Comparison of ENCODE assay signal across 23 mouse cellular contexts in the genomic region with DNA sequence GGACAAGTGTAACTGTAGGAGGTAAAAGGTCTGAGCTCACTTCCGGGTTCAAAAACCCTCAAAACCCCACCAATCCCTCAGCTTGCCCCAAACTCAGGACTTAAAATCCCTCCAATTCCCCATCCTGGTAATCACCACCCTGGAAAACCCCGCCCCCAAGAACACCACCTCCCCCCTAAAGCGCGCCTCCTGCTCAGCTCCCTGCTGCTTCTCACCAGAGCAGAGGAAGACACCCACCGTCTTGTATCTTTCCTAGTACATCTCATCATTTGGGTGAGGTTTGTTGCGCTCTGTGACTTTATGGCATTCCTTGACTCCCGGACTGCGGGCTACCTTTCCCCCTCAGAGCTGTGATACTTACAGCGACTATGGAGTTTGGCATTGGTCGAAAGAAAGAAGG. TPM values are rescaled to one million over a fixed set of nuclear protein-coding genes. Genes with fewer than 3 reads are reported as not detected.
A peak's percentile ranks its signal among the peaks of the same experiment; 100 is the strongest.
DNase-seq lines count a peak whose midpoint lies in the region; ATAC-seq and TF ChIP-seq lines count a peak whose summit lies in the region.
"Had no signal": no experiment of that assay in that cellular context is flagged by ENCODE, and none has a peak within 500 bp of the region (broad histone marks: within the 10 kb centered on the region; RNA-seq: fewer than 3 reads in every experiment).

No protein-coding gene starts in this region.

- H3K9me3 ChIP-seq in kidney, embryonic 14.5 days (ENCODE audit: control insufficient read depth, low read length): 0 out of 2 replicates have a peak, but pooled peaks cover 3% of the 10 kb centered on the region
- no peaks in the 10 kb centered on the region for H3K9me3 ChIP-seq in neural tube, embryonic 15.5 days (replicated peaks)
- H3K9me3 ChIP-seq: forebrain, embryonic 12.5 days; hindbrain, embryonic 13.5 days; liver, embryonic 13.5 days had no signal

- H3K27ac ChIP-seq in gastrocnemius, adult 2 months: no peak overlapping the region
- H3K27ac ChIP-seq in kidney, embryonic 14.5 days (ENCODE audit: low read depth, low read length): no peak overlapping the region
- no peak overlapping the region for H3K27ac ChIP-seq in neural tube, embryonic 15.5 days (replicated peaks)
- H3K27ac ChIP-seq: forebrain, embryonic 12.5 days; heart, embryonic 13.5 days; hindbrain, embryonic 13.5 days; liver, embryonic 13.5 days had no signal

- H3K9ac ChIP-seq in kidney, embryonic 14.5 days (ENCODE audit: low read depth, low read length): no peak overlapping the region
- H3K9ac ChIP-seq in neural tube, embryonic 15.5 days (replicated peaks): no peak overlapping the region
- H3K9ac ChIP-seq: forebrain, embryonic 12.5 days; heart, embryonic 13.5 days; hindbrain, embryonic 13.5 days; liver, embryonic 13.5 days had no signal

- no peak for DNase-seq in gastrocnemius, adult 2 months
- DNase-seq in gastrocnemius, postnatal 14 days: no peak
- no peak for DNase-seq in kidney, adult 9 months
- DNase-seq in neural tube, embryonic 10.5 days (ENCODE audit: extremely low spot score, low spot score): no peak
- no peak for DNase-seq in frontal cortex, postnatal 10 days (ENCODE audit: low spot score in 2 of 2)
- DNase-seq: adrenal gland, postnatal 25 days; cerebellum, adult 8-10 months; gastrocnemius, postnatal 10 days; heart, adult 11 months; heart, postnatal 14 days; liver, embryonic 13.5 days; lung, adult 2 months; lung, postnatal 14 days had no signal

- no peaks in the 10 kb centered on the region for H3K36me3 ChIP-seq in kidney, embryonic 14.5 days (ENCODE audit: control insufficient read depth, insufficient read depth, low read length)
- H3K36me3 ChIP-seq in neural tube, embryonic 15.5 days: no peaks in the 10 kb centered on the region
- H3K36me3 ChIP-seq: forebrain, embryonic 12.5 days; heart, embryonic 13.5 days; hindbrain, embryonic 13.5 days; liver, embryonic 13.5 days had no signal

- intact Hi-C loops in gastrocnemius, adult 2 months (cut with DNase I): no loop called here
- intact Hi-C loops in gastrocnemius, postnatal 14 days (cut with DNase I; ENCODE audit: low total_unique reads): no loop called here

- 39% methylated on average over 10 of the region's 10 CpGs for WGBS in kidney, embryonic 14.5 days
- 59% methylated on average over 10 of the region's 10 CpGs for WGBS in neural tube, embryonic 15.5 days

- no peaks in the 10 kb centered on the region for H3K4me1 ChIP-seq in kidney, embryonic 14.5 days (ENCODE audit: control insufficient read depth, insufficient read depth, low read length)
- H3K4me1 ChIP-seq in neural tube, embryonic 15.5 days: no peaks in the 10 kb centered on the region
- H3K4me1 ChIP-seq: forebrain, embryonic 12.5 days; heart, embryonic 13.5 days; hindbrain, embryonic 13.5 days; liver, embryonic 13.5 days had no signal

- peak overlapping the region; percentile 60 for H3K4me3 ChIP-seq in gastrocnemius, adult 2 months
- H3K4me3 ChIP-seq in kidney, embryonic 14.5 days (ENCODE audit: low read length): no peak overlapping the region
- no peak overlapping the region for H3K4me3 ChIP-seq in neural tube, embryonic 15.5 days (replicated peaks)
- H3K4me3 ChIP-seq: forebrain, embryonic 12.5 days; heart, embryonic 13.5 days; hindbrain, embryonic 13.5 days; liver, embryonic 13.5 days had no signal

- no peak for TF ChIP-seq CTCF in gastrocnemius, adult 2 months (IDR thresholded peaks at IDR 0.05)

- peak overlapping the region; percentile 5 for H3K4me2 ChIP-seq in kidney, embryonic 14.5 days (replicated peaks; ENCODE audit: low read depth, low read length)
- peak overlapping the region; percentile 6; the same call in 1 of the 2 replicates for H3K4me2 ChIP-seq in neural tube, embryonic 15.5 days
- H3K4me2 ChIP-seq: forebrain, embryonic 12.5 days; heart, embryonic 13.5 days; liver, embryonic 13.5 days; midbrain, embryonic 11.5 days had no signal

- no peaks in the 10 kb centered on the region for H3K27me3 ChIP-seq in kidney, embryonic 14.5 days (ENCODE audit: control insufficient read depth, insufficient read depth, low read length)
- H3K27me3 ChIP-seq in neural tube, embryonic 15.5 days (replicated peaks): no peaks in the 10 kb centered on the region
- H3K27me3 ChIP-seq: forebrain, embryonic 12.5 days; heart, embryonic 13.5 days; hindbrain, embryonic 13.5 days; liver, embryonic 13.5 days had no signal

- peak; percentile 52; the same call in 1 of the 2 replicates for ATAC-seq in kidney, embryonic 14.5 days (ENCODE audit: low FRiP score, low TSS enrichment)
- no peak for ATAC-seq in neural tube, embryonic 15.5 days (ENCODE audit: low FRiP score)
- ATAC-seq: CD4-positive, CD25-positive, alpha-beta regulatory T cell, adult 4 months had no signal

RNA-seq across cellular contexts. Expression of gene Txk, which starts 45.9 kb away (rescaled TPM):
- total RNA-seq in gastrocnemius, adult 2 months (2021): under 1 TPM in 1 of 2 experiments, not detected in 1; 0.06 TPM
- under 1 TPM in 1 of 2 experiments, not detected in 1; 0.04 TPM for total RNA-seq in gastrocnemius, postnatal 14 days (2021)
- polyA plus RNA-seq in kidney, embryonic 14.5 days (2014; fragmentation: Nextera tagmentation; extraction: Ambion mirVana): 0.26 TPM in 1 of 2 replicates, not detected in the other
- polyA plus RNA-seq in neural tube, embryonic 15.5 days (2015; fragmentation: Nextera tagmentation; extraction: Ambion mirVana): 0.13 and 2.5 TPM in 2 replicates
- total RNA-seq: adrenal gland, postnatal 25 days; gastrocnemius, postnatal 10 days; layer of hippocampus, adult 18-20 months; layer of hippocampus, postnatal 14 days had no signal
- polyA plus RNA-seq: forebrain, embryonic 12.5 days; liver, embryonic 13.5 days; midbrain, embryonic 11.5 days had no signal

RNA-seq across cellular contexts. Expression of gene Nipal1, which starts 59.1 kb away (rescaled TPM):
- not detected for total RNA-seq in gastrocnemius, adult 2 months (2021)
- total RNA-seq in gastrocnemius, postnatal 14 days (2021): under 1 TPM in 1 of 2 experiments, not detected in 1; 0.41 TPM
- polyA plus RNA-seq in kidney, embryonic 14.5 days (2014; fragmentation: Nextera tagmentation; extraction: Ambion mirVana): 1.4 and 1.9 TPM in 2 replicates
- 0.52 and 4.1 TPM in 2 replicates for polyA plus RNA-seq in neural tube, embryonic 15.5 days (2015; fragmentation: Nextera tagmentation; extraction: Ambion mirVana)
- total RNA-seq: layer of hippocampus, adult 18-20 months; layer of hippocampus, postnatal 14 days; megakaryocyte progenitor cell, adult 5-6 weeks had no signal
